ENCODE assay signal across 35 mouse cellular contexts in genomic region chr19:7553441-7553840, GRCm38 (mm10). TPM values are rescaled to one million over a fixed set of nuclear protein-coding genes. Genes with fewer than 3 reads are reported as not detected.
A peak's percentile ranks its signal among the peaks of the same experiment; 100 is the strongest.
DNase-seq lines count a peak whose midpoint lies in the region; ATAC-seq and TF ChIP-seq lines count a peak whose summit lies in the region.
"Had no signal": no experiment of that assay in that cellular context is flagged by ENCODE, and none has a peak within 500 bp of the region (broad histone marks: within the 10 kb centered on the region; RNA-seq: fewer than 3 reads in every experiment).

No protein-coding gene starts in this region.

- H3K4me1 ChIP-seq in MEL (ENCODE audit: control insufficient read depth in 1 of 2, insufficient read depth in 2 of 2, low read length in 2 of 2): peaks cover 21 to 25% of the 10 kb centered on the region in 2 experiments
- peaks cover 52% of the 10 kb centered on the region for H3K4me1 ChIP-seq in liver, embryonic 15.5 days (replicated peaks)
- H3K4me1 ChIP-seq in hindbrain, postnatal 0 days (ENCODE audit: insufficient read depth, low read length): no peaks in the 10 kb centered on the region; the same call in 1 of the 2 replicates

- DNase-seq in MEL (ENCODE audit: low read depth, low spot score) (peak; percentile 27), liver (peak; percentile 69)
- DNase-seq in c-Kit-positive CD71-positive TER-119-negative erythroid progenitor cells, embryonic 14.5 days (ENCODE audit: low read depth): peak; percentile 43
- no peak for DNase-seq in thymus, postnatal 0 days (ENCODE audit: low spot score)
- no peak for DNase-seq in lung, postnatal 36 days
- no peak for DNase-seq in hindbrain, postnatal 0 days (ENCODE audit: low spot score)
- DNase-seq: adrenal gland, postnatal 36 days; cerebellum, adult 18-20 months; cerebellum, postnatal 10 days; gastrocnemius, postnatal 25 days; kidney, adult 9 months; kidney, postnatal 10 days; lung, adult 18-20 months; midbrain, embryonic 14.5 days; retina, postnatal 1 day; right cerebral cortex, postnatal 25 days had no signal

- peaks cover 0 to 22% of the 10 kb centered on the region in 2 experiments; a peak in 2 of 4 replicates for H3K36me3 ChIP-seq in MEL (ENCODE audit: control insufficient read depth in 1 of 2, insufficient read depth in 2 of 2, low read length in 2 of 2)
- no peaks in the 10 kb centered on the region for H3K36me3 ChIP-seq in liver, embryonic 15.5 days (replicated peaks)
- H3K36me3 ChIP-seq in hindbrain, postnatal 0 days (ENCODE audit: insufficient read depth, low read length): no peaks in the 10 kb centered on the region
- H3K36me3 ChIP-seq: embryonic facial prominence, embryonic 13.5 days; heart, embryonic 10.5 days; heart, embryonic 15.5 days; hindbrain, embryonic 13.5 days; limb, embryonic 12.5 days had no signal

- H3K4me2 ChIP-seq in liver, embryonic 15.5 days: peak overlapping the region; percentile 48
- H3K4me2 ChIP-seq in hindbrain, postnatal 0 days (ENCODE audit: low read depth, low read length): no peak overlapping the region
- H3K4me2 ChIP-seq: embryonic facial prominence, embryonic 13.5 days; forebrain, embryonic 13.5 days; heart, embryonic 15.5 days; hindbrain, embryonic 13.5 days; limb, embryonic 12.5 days had no signal

- H3K27me3 ChIP-seq in MEL (ENCODE audit: control insufficient read depth in 1 of 2, insufficient read depth in 2 of 2, low read length in 2 of 2): no peaks in the 10 kb centered on the region
- H3K27me3 ChIP-seq in liver, embryonic 15.5 days: no peaks in the 10 kb centered on the region
- H3K27me3 ChIP-seq in hindbrain, postnatal 0 days (ENCODE audit: insufficient read depth, low read length): no peaks in the 10 kb centered on the region
- H3K27me3 ChIP-seq: embryonic facial prominence, embryonic 13.5 days; heart, embryonic 15.5 days had no signal

- no peak; a peak in 1 of 4 replicates for TF ChIP-seq EP300 in MEL (IDR thresholded peaks at IDR 0.05; ENCODE audit: low read depth in 1 of 2, low read length in 2 of 2)

- no peak overlapping the region for H3K27ac ChIP-seq in MEL (ENCODE audit: control insufficient read depth, low read depth, low read length)
- H3K27ac ChIP-seq in liver, embryonic 15.5 days (replicated peaks): peak overlapping the region; percentile 88
- H3K27ac ChIP-seq in hindbrain, postnatal 0 days: no peak overlapping the region
- H3K27ac ChIP-seq: embryonic facial prominence, embryonic 13.5 days; forebrain, embryonic 13.5 days; hindbrain, embryonic 13.5 days; limb, embryonic 12.5 days; macrophage had no signal

- TF ChIP-seq CTCF in MEL (IDR thresholded peaks at IDR 0.05 in 2 of 3, conservative IDR thresholded peaks at IDR 0.05 in 1 of 3; ENCODE audit: control insufficient read depth in 1 of 3, insufficient read depth in 1 of 3, low read depth in 2 of 3, low read length in 3 of 3, poor library complexity in 1 of 3, severe bottlenecking in 1 of 3): no peak
- TF ChIP-seq CTCF in hindbrain, postnatal 0 days (IDR thresholded peaks at IDR 0.05; ENCODE audit: low read depth): no peak

- H3K9ac ChIP-seq in MEL (ENCODE audit: control insufficient read depth, low read depth, low read length, poor library complexity, severe bottlenecking): no peak overlapping the region
- no peak overlapping the region; the same call in 1 of the 2 replicates for H3K9ac ChIP-seq in liver, embryonic 15.5 days
- H3K9ac ChIP-seq in hindbrain, postnatal 0 days (replicated peaks; ENCODE audit: low read length): no peak overlapping the region
- H3K9ac ChIP-seq: embryonic facial prominence, embryonic 13.5 days; forebrain, embryonic 13.5 days; heart, embryonic 15.5 days; hindbrain, embryonic 13.5 days; limb, embryonic 12.5 days had no signal

- peaks cover 3% of the 10 kb centered on the region; the same call in 1 of the 2 replicates for H3K79me2 ChIP-seq in MEL (ENCODE audit: control insufficient read depth, insufficient read depth, low read length, poor library complexity)

- TF ChIP-seq POLR2A in MEL (IDR thresholded peaks at IDR 0.05; ENCODE audit: control insufficient read depth in 1 of 2, insufficient read depth in 1 of 2, low read depth in 1 of 2, low read length in 2 of 2, poor library complexity in 1 of 2): no peak

- TF ChIP-seq RAD21 in MEL (IDR thresholded peaks at IDR 0.05; ENCODE audit: low read depth, low read length): no peak

- no peak overlapping the region for H3K4me3 ChIP-seq in MEL (ENCODE audit: control insufficient read depth in 1 of 2, insufficient read depth in 1 of 2, low read depth in 2 of 2, low read length in 2 of 2)
- no peak overlapping the region for H3K4me3 ChIP-seq in liver, embryonic 15.5 days (replicated peaks)
- H3K4me3 ChIP-seq in hindbrain, postnatal 0 days (ENCODE audit: low read length): no peak overlapping the region
- H3K4me3 ChIP-seq: embryonic facial prominence, embryonic 13.5 days; forebrain, embryonic 13.5 days; heart, embryonic 10.5 days; heart, embryonic 15.5 days; hindbrain, embryonic 13.5 days; limb, embryonic 12.5 days had no signal

- no peaks in the 10 kb centered on the region for H3K9me3 ChIP-seq in MEL (replicated peaks; ENCODE audit: insufficient read depth, low read length)
- no peaks in the 10 kb centered on the region for H3K9me3 ChIP-seq in liver, embryonic 15.5 days (replicated peaks)
- H3K9me3 ChIP-seq in hindbrain, postnatal 0 days (ENCODE audit: low read length): no peaks in the 10 kb centered on the region
- H3K9me3 ChIP-seq: embryonic facial prominence, embryonic 13.5 days; forebrain, embryonic 13.5 days; heart, embryonic 10.5 days; heart, embryonic 15.5 days; hindbrain, embryonic 13.5 days; limb, embryonic 12.5 days had no signal

- peak; percentile 32 for ATAC-seq in liver, embryonic 15.5 days (ENCODE audit: insufficient read depth)
- ATAC-seq in hindbrain, postnatal 0 days: no peak
- ATAC-seq: forebrain, embryonic 13.5 days; intestine, postnatal 0 days; lung, postnatal 0 days had no signal

TF ChIP-seq in MEL, 35 proteins besides CTCF, POLR2A, EP300 and RAD21:
- TF ChIP-seq TAL1 (IDR thresholded peaks at IDR 0.05; ENCODE audit: low read length): no peak
- TF ChIP-seq SIN3A (IDR thresholded peaks at IDR 0.05; ENCODE audit: low read length): no peak
- no peak for TF ChIP-seq POLR2AphosphoS5 (IDR thresholded peaks at IDR 0.05; ENCODE audit: borderline replicate concordance, low read depth, low read length)
- TF ChIP-seq ZNF384 (IDR thresholded peaks at IDR 0.05; ENCODE audit: low read depth, low read length): no peak
- TF ChIP-seq NELFE (IDR thresholded peaks at IDR 0.05; ENCODE audit: low read depth, low read length): no peak
- no peak for TF ChIP-seq MYC (IDR thresholded peaks at IDR 0.05; ENCODE audit: low read depth, low read length)
- TF ChIP-seq JUND (IDR thresholded peaks at IDR 0.05; ENCODE audit: low read depth, low read length): no peak
- TF ChIP-seq CHD2 (IDR thresholded peaks at IDR 0.05; ENCODE audit: low read length): no peak
- TF ChIP-seq ZC3H11A (IDR thresholded peaks at IDR 0.05; ENCODE audit: low read depth, low read length): no peak
- no peak for TF ChIP-seq RCOR1 (IDR thresholded peaks at IDR 0.05; ENCODE audit: low read depth, low read length)
- no peak for TF ChIP-seq CHD1 (IDR thresholded peaks at IDR 0.05; ENCODE audit: low read depth, low read length)
- no peak for TF ChIP-seq KAT2A (conservative IDR thresholded peaks at IDR 0.05; ENCODE audit: low read depth, low read length)
- TF ChIP-seq USF1 (IDR thresholded peaks at IDR 0.05; ENCODE audit: low read depth, low read length): no peak
- TF ChIP-seq SMC3 (IDR thresholded peaks at IDR 0.05; ENCODE audit: low read depth, low read length): no peak
- TF ChIP-seq GATA1 (IDR thresholded peaks at IDR 0.05; ENCODE audit: low read depth, low read length): no peak
- no peak for TF ChIP-seq TCF12 (IDR thresholded peaks at IDR 0.05; ENCODE audit: low read depth, low read length)

RNA-seq across cellular contexts. Expression of gene Pla2g16, which starts 3.8 kb away (rescaled TPM):
- 16.3 and 19.0 TPM in 2 replicates for total RNA-seq in MEL (2012; rRNA removed)
- polyA plus RNA-seq in MEL (2012; ENCODE audit: insufficient read depth in 1 of 2, insufficient read length in 2 of 2, low read depth in 1 of 2, low replicate concordance in 2 of 2, missing spikeins in 1 of 2): 10 to 100 TPM in 1 of 2 experiments, not detected in 1; 24.7 TPM
- polyA plus RNA-seq in liver, embryonic 15.5 days (2015; fragmentation: Nextera tagmentation; extraction: Ambion mirVana): 22.6 and 26.4 TPM in 2 replicates
- polyA plus RNA-seq in thymus, postnatal 0 days (2015; fragmentation: Nextera tagmentation; extraction: Ambion mirVana): 27.1 and 28.4 TPM in 2 replicates
- 5.6 and 9.1 TPM in 2 replicates for total RNA-seq in hindbrain, postnatal 0 days (2014; rRNA removed)
- polyA plus RNA-seq in hindbrain, postnatal 0 days (2015; fragmentation: Nextera tagmentation; extraction: Ambion mirVana): 12.3 and 12.7 TPM in 2 replicates

RNA-seq across cellular contexts. Expression of gene Lgals12, which starts 53.6 kb away (rescaled TPM):
- total RNA-seq in MEL (2012; rRNA removed): not detected in 2 replicates
- not detected for polyA plus RNA-seq in MEL (2012; ENCODE audit: insufficient read depth in 1 of 2, insufficient read length in 2 of 2, low read depth in 1 of 2, low replicate concordance in 2 of 2, missing spikeins in 1 of 2)
- not detected in 2 replicates for polyA plus RNA-seq in liver, embryonic 15.5 days (2015; fragmentation: Nextera tagmentation; extraction: Ambion mirVana)
- 0.12 and 0.26 TPM in 2 replicates for polyA plus RNA-seq in thymus, postnatal 0 days (2015; fragmentation: Nextera tagmentation; extraction: Ambion mirVana)
- 0.11 and 0.16 TPM in 2 replicates for total RNA-seq in hindbrain, postnatal 0 days (2014; rRNA removed)
- 0.14 and 0.18 TPM in 2 replicates for polyA plus RNA-seq in hindbrain, postnatal 0 days (2015; fragmentation: Nextera tagmentation; extraction: Ambion mirVana)
- total RNA-seq: common myeloid progenitor, adult 5-6 weeks; megakaryocyte-erythroid progenitor cell, adult 5-6 weeks; monocyte, adult 5-6 weeks had no signal
- polyA plus RNA-seq: macrophage had no signal

RNA-seq across cellular contexts. Expression of gene Hrasls5, which starts 58.9 kb away (rescaled TPM):
- not detected in 2 replicates for total RNA-seq in MEL (2012; rRNA removed)
- not detected for polyA plus RNA-seq in MEL (2012; ENCODE audit: insufficient read depth in 1 of 2, insufficient read length in 2 of 2, low read depth in 1 of 2, low replicate concordance in 2 of 2, missing spikeins in 1 of 2)
- not detected in 2 replicates for polyA plus RNA-seq in liver, embryonic 15.5 days (2015; fragmentation: Nextera tagmentation; extraction: Ambion mirVana)
- 0.13 and 0.17 TPM in 2 replicates for polyA plus RNA-seq in thymus, postnatal 0 days (2015; fragmentation: Nextera tagmentation; extraction: Ambion mirVana)
- total RNA-seq in hindbrain, postnatal 0 days (2014; rRNA removed): not detected in 2 replicates
- polyA plus RNA-seq in hindbrain, postnatal 0 days (2015; fragmentation: Nextera tagmentation; extraction: Ambion mirVana): 0.18 TPM in 2 replicates
- total RNA-seq: common myeloid progenitor, adult 5-6 weeks; gastrocnemius, postnatal 25 days; layer of hippocampus, postnatal 10 days; left cerebral cortex, adult 18-20 months; left cerebral cortex, postnatal 14 days; megakaryocyte-erythroid progenitor cell, adult 5-6 weeks had no signal
- polyA plus RNA-seq: embryonic facial prominence, embryonic 13.5 days; forebrain, embryonic 13.5 days; heart, embryonic 10.5 days; heart, embryonic 15.5 days; hindbrain, embryonic 13.5 days; intestine, postnatal 0 days; limb, embryonic 12.5 days; lung, postnatal 0 days; macrophage; midbrain, embryonic 14.5 days; neural tube, embryonic 14.5 days; spleen, adult 2 months; stomach, embryonic 14.5 days had no signal

RNA-seq across cellular contexts. Expression of gene Atl3, which starts 59.6 kb away (rescaled TPM):
- total RNA-seq in MEL (2012; rRNA removed): 12.7 and 16.4 TPM in 2 replicates
- 10 to 100 TPM in 1 of 2 experiments, not detected in 1; 15.3 TPM for polyA plus RNA-seq in MEL (2012; ENCODE audit: insufficient read depth in 1 of 2, insufficient read length in 2 of 2, low read depth in 1 of 2, low replicate concordance in 2 of 2, missing spikeins in 1 of 2)
- 4.6 and 5.1 TPM in 2 replicates for polyA plus RNA-seq in liver, embryonic 15.5 days (2015; fragmentation: Nextera tagmentation; extraction: Ambion mirVana)
- 14.0 and 14.6 TPM in 2 replicates for polyA plus RNA-seq in thymus, postnatal 0 days (2015; fragmentation: Nextera tagmentation; extraction: Ambion mirVana)
- total RNA-seq in hindbrain, postnatal 0 days (2014; rRNA removed): 7.2 and 11.1 TPM in 2 replicates
- polyA plus RNA-seq in hindbrain, postnatal 0 days (2015; fragmentation: Nextera tagmentation; extraction: Ambion mirVana): 5.4 and 6.0 TPM in 2 replicates

Comparison
In these comparisons a context has a peak if more than half of its experiments do, and no peak if none do; other contexts are left out.
1. DNase-seq: peak in MEL (single experiment), c-Kit-positive CD71-positive TER-119-negative erythroid progenitor cells, embryonic 14.5 days (single experiment) and liver (single experiment); none in thymus, postnatal 0 days (single experiment), lung, postnatal 36 days (single experiment) and hindbrain, postnatal 0 days (single experiment).